Mouse (Mus musculus): ENCODE results near the gene Ppp1r16b. TPM values are rescaled to one million over a fixed set of nuclear protein-coding genes. Genes with fewer than 3 reads are reported as not detected.
A peak's percentile ranks its signal among the peaks of the same experiment; 100 is the strongest.

The Ppp1r16b gene
- polyA plus RNA-seq, 1 experiment from 2014 or later = 23.4 TPM

GRCm38 (mm10) chr2:158700535-158701256 lies 35.5 kb downstream of the Ppp1r16b start:
- no peak overlapping the region for H3K9ac ChIP-seq
- no peaks in the 10 kb centered on the region for H3K36me3 ChIP-seq (replicated peaks)
- no peak overlapping the region for H3K27ac ChIP-seq
- no peak overlapping the region for H3K4me2 ChIP-seq
- 72% methylated on average over 17 of the region's 17 CpGs for WGBS
- H3K4me3 ChIP-seq = no peak overlapping the region
- no peaks in the 10 kb centered on the region for H3K27me3 ChIP-seq (replicated peaks)
- no peaks in the 10 kb centered on the region for H3K9me3 ChIP-seq
- H3K4me1 ChIP-seq = no peaks in the 10 kb centered on the region
- no peak for ATAC-seq (replicated peaks)

GRCm38 (mm10) chr2:158701505-158701904 lies 36.3 kb downstream of the Ppp1r16b start:
- WGBS = 96% methylated on average over 9 of the region's 9 CpGs
- Histone ChIP-seq H3K4me1 (no peaks in the 10 kb centered on the region), H3K36me3 (replicated peaks) (no peaks in the 10 kb centered on the region), H3K4me2 (no peak overlapping the region), H3K27ac (no peak overlapping the region), H3K4me3 (no peak overlapping the region), H3K27me3 (replicated peaks) (no peaks in the 10 kb centered on the region), H3K9ac (no peak overlapping the region), H3K9me3 (no peaks in the 10 kb centered on the region)
- ATAC-seq (replicated peaks) = no peak

- H3K27me3 ChIP-seq (replicated peaks) = no peaks in the 10 kb centered on the region
Observed at GRCm38 (mm10) chr2:158702176-158702575, 37.0 kb downstream of the Ppp1r16b start.

GRCm38 (mm10) chr2:158704720-158705119 lies 39.5 kb downstream of the Ppp1r16b start:
- H3K4me1 ChIP-seq = no peaks in the 10 kb centered on the region
- no peaks in the 10 kb centered on the region for H3K27me3 ChIP-seq (replicated peaks)
- H3K4me3 ChIP-seq = no peak overlapping the region
- H3K9ac ChIP-seq = no peak overlapping the region
- no peaks in the 10 kb centered on the region for H3K9me3 ChIP-seq
- no peak overlapping the region for H3K4me2 ChIP-seq
- no peak overlapping the region for H3K27ac ChIP-seq
- no peak for ATAC-seq (replicated peaks)
- H3K36me3 ChIP-seq (replicated peaks) = no peaks in the 10 kb centered on the region
- 82% methylated on average over 3 of the region's 3 CpGs for WGBS

More at GRCm38 (mm10) chr2:158702176-158702575, 37.0 kb downstream of the Ppp1r16b start:
- H3K9ac ChIP-seq = no peak overlapping the region
- no peak overlapping the region for H3K27ac ChIP-seq
- no peaks in the 10 kb centered on the region for H3K4me1 ChIP-seq
- H3K4me2 ChIP-seq = no peak overlapping the region
- WGBS = 90% methylated on average over 5 of the region's 5 CpGs
- no peak for ATAC-seq (replicated peaks)
- no peak overlapping the region for H3K4me3 ChIP-seq
- no peaks in the 10 kb centered on the region for H3K36me3 ChIP-seq (replicated peaks)
- no peaks in the 10 kb centered on the region for H3K9me3 ChIP-seq

GRCm38 (mm10) chr2:158705529-158705928 lies 40.3 kb downstream of the Ppp1r16b start:
- no peaks in the 10 kb centered on the region for H3K36me3 ChIP-seq (replicated peaks)
- no peaks in the 10 kb centered on the region for H3K27me3 ChIP-seq (replicated peaks)
- no peaks in the 10 kb centered on the region for H3K4me1 ChIP-seq
- H3K9ac ChIP-seq = no peak overlapping the region
- H3K27ac ChIP-seq = no peak overlapping the region
- no peaks in the 10 kb centered on the region for H3K9me3 ChIP-seq
- H3K4me2 ChIP-seq = no peak overlapping the region
- 92% methylated on average over 6 of the region's 6 CpGs for WGBS
- no peak for ATAC-seq (replicated peaks)
- no peak overlapping the region for H3K4me3 ChIP-seq

- Histone ChIP-seq H3K27me3 (replicated peaks) (no peaks in the 10 kb centered on the region), H3K27ac (no peak overlapping the region), H3K36me3 (replicated peaks) (no peaks in the 10 kb centered on the region), H3K4me3 (no peak overlapping the region), H3K9ac (no peak overlapping the region), H3K9me3 (no peaks in the 10 kb centered on the region), H3K4me2 (no peak overlapping the region), H3K4me1 (peaks cover 6% of the 10 kb centered on the region)
- ATAC-seq (replicated peaks) = no peak
- 88% methylated on average over 10 of the region's 10 CpGs for WGBS
Observed at GRCm38 (mm10) chr2:158706704-158707408, 41.7 kb downstream of the Ppp1r16b start.

GRCm38 (mm10) chr2:158708121-158708520 lies 42.9 kb downstream of the Ppp1r16b start:
- Histone ChIP-seq H3K9me3 (no peaks in the 10 kb centered on the region), H3K9ac (no peak overlapping the region), H3K36me3 (replicated peaks) (no peaks in the 10 kb centered on the region), H3K4me2 (no peak overlapping the region), H3K27me3 (replicated peaks) (no peaks in the 10 kb centered on the region), H3K27ac (no peak overlapping the region), H3K4me3 (no peak overlapping the region), H3K4me1 (peaks cover 17% of the 10 kb centered on the region)
- ATAC-seq (replicated peaks) = no peak
- WGBS = 91% methylated on average over 12 of the region's 12 CpGs

GRCm38 (mm10) chr2:158711929-158712751 lies 46.9 kb downstream of the Ppp1r16b start:
- Histone ChIP-seq H3K4me2 (no peak overlapping the region), H3K36me3 (replicated peaks) (no peaks in the 10 kb centered on the region), H3K4me3 (no peak overlapping the region), H3K4me1 (peaks cover 17% of the 10 kb centered on the region), H3K27ac (peak overlapping the region; percentile 54), H3K27me3 (replicated peaks) (no peaks in the 10 kb centered on the region), H3K9ac (no peak overlapping the region), H3K9me3 (0 out of 2 replicates have a peak, but pooled peaks cover 4% of the 10 kb centered on the region)
- WGBS = 21% methylated on average over 12 of the region's 12 CpGs
- ATAC-seq (replicated peaks) = peak; percentile 49; the same call in 1 of the 2 replicates

GRCm38 (mm10) chr2:158714826-158715225 lies 49.6 kb downstream of the Ppp1r16b start:
- Histone ChIP-seq H3K4me3 (no peak overlapping the region), H3K36me3 (replicated peaks) (no peaks in the 10 kb centered on the region), H3K4me1 (peaks cover 17% of the 10 kb centered on the region), H3K27ac (no peak overlapping the region), H3K4me2 (no peak overlapping the region), H3K27me3 (replicated peaks) (no peaks in the 10 kb centered on the region), H3K9me3 (0 out of 2 replicates have a peak, but pooled peaks cover 4% of the 10 kb centered on the region), H3K9ac (no peak overlapping the region)
- 86% methylated on average over 6 of the region's 6 CpGs for WGBS
- ATAC-seq (replicated peaks) = no peak

GRCm38 (mm10) chr2:158716066-158716465 lies 50.9 kb downstream of the Ppp1r16b start:
- no peak for ATAC-seq (replicated peaks)
- H3K4me1 ChIP-seq = peaks cover 19% of the 10 kb centered on the region
- no peaks in the 10 kb centered on the region for H3K36me3 ChIP-seq (replicated peaks)
- H3K4me2 ChIP-seq = no peak overlapping the region
- H3K27ac ChIP-seq = no peak overlapping the region
- no peaks in the 10 kb centered on the region for H3K27me3 ChIP-seq (replicated peaks)
- H3K9ac ChIP-seq = no peak overlapping the region
- 26% methylated on average over 5 of the region's 5 CpGs for WGBS
- 0 out of 2 replicates have a peak, but pooled peaks cover 4% of the 10 kb centered on the region for H3K9me3 ChIP-seq
- no peak overlapping the region for H3K4me3 ChIP-seq

- WGBS = 88% methylated on average over 5 of the region's 5 CpGs
- no peaks in the 10 kb centered on the region for H3K27me3 ChIP-seq (replicated peaks)
- H3K4me1 ChIP-seq = peaks cover 8% of the 10 kb centered on the region
- H3K4me3 ChIP-seq = no peak overlapping the region
- ATAC-seq (replicated peaks) = no peak
- 0 out of 2 replicates have a peak, but pooled peaks cover 4% of the 10 kb centered on the region for H3K9me3 ChIP-seq
- no peaks in the 10 kb centered on the region for H3K36me3 ChIP-seq (replicated peaks)
- H3K4me2 ChIP-seq = no peak overlapping the region
- H3K9ac ChIP-seq = no peak overlapping the region
- no peak overlapping the region for H3K27ac ChIP-seq
Observed at GRCm38 (mm10) chr2:158717551-158718418, 52.6 kb downstream of the Ppp1r16b start.

All from midbrain, embryonic 15.5 days (tissue).